Mouse (Mus musculus) C2C12 (cell line): ENCODE results near the gene Tbcd.

ENCODE experiments used
- CTCF ChIP-seq: IDR thresholded peaks from one replicate; pipeline ENCODE4 v1.5.1; 2011; ENCODE audit not compliant: control insufficient read depth, insufficient read depth, insufficient read length
- FOSL1 ChIP-seq: IDR thresholded peaks from one replicate; pipeline ENCODE4 v1.8.0; 2011; ENCODE audit warnings: mild to moderate bottlenecking, low read length; ENCODE audit not compliant: poor library complexity, insufficient read depth, severe bottlenecking

GRCm38 (mm10) chr11:121605604-121606003 is 153.9 kb downstream of the Tbcd start:
- TF ChIP-seq FOSL1 (no peak), CTCF (no peak)
